Mouse (Mus musculus) lung, postnatal 4 days (tissue): ENCODE measurements around the gene Cdk2ap2.
A peak's percentile ranks its signal among the peaks of the same experiment; 100 is the strongest.
"Not testable (repeated sequence)": the region's sequence is repeated elsewhere in the genome, so short reads cannot be mapped to it uniquely, and the experiment has no call there.

Experiments
- DNase-seq, 2 experiments: peaks; one replicate each; pipeline ENCODE4 v3.0.0; 2021

The Cdk2ap2 gene

DNA sequence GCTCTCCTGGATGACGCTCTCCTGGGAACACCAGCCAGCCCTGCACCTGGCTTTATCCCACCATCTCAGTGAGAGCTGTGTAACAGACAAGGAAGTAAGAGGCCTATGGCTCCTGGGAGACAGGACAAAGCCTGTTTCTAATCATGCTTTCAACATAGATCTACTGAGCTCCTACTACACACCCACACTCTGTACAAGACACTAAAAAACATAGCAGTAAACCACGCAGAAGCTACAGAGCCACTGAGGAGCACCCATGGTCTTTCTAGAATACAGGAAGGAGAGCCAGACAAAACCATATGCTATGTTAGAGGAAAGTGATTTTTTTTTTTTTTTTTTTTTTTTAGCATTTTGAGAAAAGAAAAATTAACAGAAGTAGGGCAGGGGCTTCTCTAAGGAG, 21.4 kb downstream of the Cdk2ap2 start:
- DNase-seq, result no peak

DNA sequence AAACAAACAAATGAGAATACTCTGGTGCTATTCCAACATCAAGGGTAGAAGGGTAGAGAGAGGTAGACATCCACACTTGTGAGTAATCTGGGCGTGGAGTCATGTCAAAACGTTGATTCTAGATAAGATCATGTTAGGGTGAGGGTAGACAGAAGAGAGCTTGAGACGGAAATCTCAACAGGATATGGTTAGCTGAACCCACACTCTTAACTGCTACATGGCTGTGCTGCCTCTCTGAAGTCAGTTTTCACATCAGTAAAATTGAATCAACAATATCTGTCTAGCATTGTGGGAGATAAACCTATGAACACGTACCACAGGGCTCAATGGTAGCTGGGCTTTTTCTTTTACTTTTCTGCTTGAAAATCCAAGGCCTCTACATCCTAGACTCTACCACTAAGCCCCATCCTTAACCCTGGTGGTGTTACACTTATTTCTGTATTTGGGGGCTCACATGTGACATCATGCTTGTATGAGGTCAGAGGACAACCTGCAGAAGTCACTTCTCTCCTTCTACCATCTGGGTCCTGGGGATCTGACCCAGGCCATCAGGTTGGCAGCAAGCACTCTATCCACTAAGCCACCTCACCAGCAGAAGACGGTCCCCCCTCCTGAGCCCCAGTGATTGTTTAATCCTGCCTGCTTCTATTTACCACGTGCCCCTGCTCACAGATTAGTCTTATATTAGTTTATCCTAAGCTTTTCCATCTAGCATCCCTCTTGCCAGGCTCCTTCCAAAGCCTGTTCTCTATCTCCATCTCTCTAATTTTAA, 22.9 kb downstream of the Cdk2ap2 start:
- no peak for DNase-seq

- DNase-seq, result no peak
Observed at GRCm38 (mm10) chr19:4120496-4120895, 23.5 kb downstream of the Cdk2ap2 start.

DNA sequence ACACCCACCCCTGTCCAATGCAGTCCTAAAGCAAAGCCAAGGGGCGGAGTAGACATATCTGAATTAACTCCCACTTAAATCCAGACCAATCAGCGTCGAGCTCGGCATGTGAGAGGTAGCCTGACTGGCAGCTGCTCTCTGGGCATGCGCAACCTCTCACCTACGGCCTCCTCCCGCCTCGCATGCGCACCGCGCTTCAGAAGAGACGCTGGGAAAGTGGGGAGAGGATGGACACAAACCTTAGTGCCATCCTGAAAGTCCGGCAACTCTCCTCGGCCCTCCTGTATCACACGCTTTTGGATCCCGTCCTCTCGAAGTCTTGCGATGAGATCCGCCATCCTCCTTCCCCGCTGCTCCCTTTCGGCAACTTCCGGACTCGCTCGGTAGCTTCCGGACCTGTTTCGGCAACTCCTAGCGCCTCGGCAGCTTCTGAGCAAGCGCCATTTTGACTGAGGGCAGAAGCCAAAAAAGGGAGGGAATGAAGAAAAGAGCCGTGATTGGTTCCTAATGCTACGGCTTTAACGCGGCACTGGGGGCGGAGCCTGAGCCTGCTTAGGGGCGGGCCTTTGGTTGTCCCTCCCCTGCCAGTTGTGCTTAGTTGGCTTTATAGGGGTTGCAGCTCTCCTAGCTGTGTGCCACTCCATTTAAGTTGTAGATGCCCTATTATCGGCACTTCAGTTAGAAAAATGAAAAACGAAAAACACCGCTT, 24.3 kb downstream of the Cdk2ap2 start:
- peak; percentile 97 to 99 for DNase-seq

GRCm38 (mm10) chr19:4121896-4122295, 24.9 kb downstream of the Cdk2ap2 start:
- DNase-seq, result not testable (repeated sequence)

GRCm38 (mm10) chr19:4122411-4123370, 25.7 kb downstream of the Cdk2ap2 start:
- DNase-seq, result no peak

- DNase-seq, result no peak
Observed at GRCm38 (mm10) chr19:4124432-4124831, 27.4 kb downstream of the Cdk2ap2 start.

DNA sequence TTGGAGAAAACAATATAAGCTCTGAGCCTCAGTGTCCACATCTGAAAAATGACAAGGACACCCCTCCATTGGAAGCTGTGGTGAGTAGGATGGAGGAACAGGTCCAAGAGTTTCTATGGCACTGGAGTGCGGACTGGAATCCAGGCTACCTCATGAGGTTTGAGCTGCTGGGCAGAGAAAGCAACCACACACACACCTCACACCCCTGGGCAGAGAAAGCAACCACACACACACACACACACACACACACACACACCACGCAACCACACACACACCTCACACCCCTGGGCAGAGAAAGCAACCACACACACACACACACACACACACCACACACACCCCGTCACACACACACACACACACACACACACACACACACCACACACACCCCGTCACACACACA, 28.3 kb downstream of the Cdk2ap2 start:
- DNase-seq, result peak in 1 of 2 experiments; percentile 35

DNA sequence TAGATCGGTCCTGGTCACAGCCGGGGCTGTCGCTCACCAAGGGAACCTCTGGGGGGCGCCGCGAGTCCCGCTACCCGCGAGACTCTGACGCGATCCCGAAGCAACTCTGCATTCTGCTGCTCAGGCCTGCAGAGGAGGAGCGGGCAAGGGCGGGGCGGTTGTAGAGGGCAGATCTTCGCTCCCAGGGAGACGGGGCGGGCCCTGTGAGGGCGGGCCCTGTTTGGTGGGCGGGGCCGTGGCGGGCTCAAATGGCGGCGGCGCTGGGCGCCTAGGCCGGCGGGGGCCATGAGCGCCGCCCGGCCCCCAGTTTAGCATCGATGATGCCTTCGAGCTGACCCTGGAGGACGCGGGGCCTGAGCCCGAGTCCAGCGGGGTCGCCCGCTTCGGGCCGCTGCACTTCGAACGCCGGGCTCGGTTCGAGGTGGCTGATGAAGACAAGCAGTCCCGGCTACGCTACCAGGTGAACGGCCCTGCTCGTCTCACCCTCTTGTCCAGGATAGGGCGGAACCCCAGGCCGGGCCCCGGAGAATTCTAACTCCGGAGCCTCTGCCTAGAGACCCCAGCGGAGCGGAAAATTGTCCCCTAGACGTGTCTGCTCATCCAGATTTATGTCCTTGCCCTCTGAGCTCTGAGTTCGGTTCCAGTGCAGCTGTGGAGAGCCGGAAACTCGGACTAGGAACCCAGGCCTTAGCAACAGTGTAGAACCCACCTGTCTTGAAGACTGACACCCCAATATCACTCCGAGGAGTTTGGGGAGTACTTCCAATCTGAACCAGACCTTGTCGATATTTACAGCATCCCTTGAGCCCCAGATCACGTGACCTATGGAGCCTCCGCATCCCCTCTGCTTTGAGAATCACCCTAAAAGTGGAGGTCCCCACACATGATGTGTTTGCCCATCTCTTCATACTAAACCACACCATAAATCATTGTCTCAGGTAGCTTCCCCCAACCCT, 29.0 kb downstream of the Cdk2ap2 start, which contains the start of gene Aip:
Aip (minus strand) TSS at position 118 of the 956 bp plus-strand sequence.
- DNase-seq, result peak; percentile 99

DNA sequence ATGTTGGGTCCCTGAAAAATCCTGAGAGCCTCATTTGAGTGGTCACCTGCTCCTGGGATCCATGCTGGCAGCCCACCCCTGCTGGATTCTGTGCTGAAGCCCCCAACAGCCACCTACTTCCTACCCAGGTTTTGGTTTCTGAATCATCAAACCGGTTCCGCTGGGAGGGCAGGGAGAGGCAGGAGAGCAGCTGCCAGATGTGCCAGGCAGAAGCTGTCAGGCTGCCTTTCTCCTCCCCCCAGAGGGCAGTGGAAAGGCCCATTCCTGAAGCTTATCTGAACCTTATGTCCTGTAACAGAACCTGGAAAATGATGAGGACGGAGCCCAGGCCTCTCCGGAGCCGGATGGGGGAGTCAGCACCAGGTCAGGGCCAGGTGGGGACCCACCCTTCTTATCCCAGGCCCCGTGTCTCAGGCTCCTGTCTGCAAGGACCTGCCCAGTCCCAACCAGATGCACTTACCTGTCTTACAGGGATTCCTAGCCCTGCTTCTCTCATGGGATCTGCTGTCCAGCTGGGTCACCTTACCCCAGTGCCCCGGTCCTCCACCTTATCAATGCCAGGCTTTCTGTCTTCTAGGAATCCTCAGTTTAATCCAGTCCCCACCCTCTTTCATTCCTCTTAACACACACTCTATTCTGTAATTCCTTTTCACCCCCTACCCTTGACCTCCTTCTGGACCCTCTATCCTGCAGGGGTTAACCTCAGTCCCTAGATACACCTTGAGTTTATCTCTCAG, 29.9 kb downstream of the Cdk2ap2 start:
- no peak for DNase-seq

GRCm38 (mm10) chr19:4129462-4129861, 32.5 kb downstream of the Cdk2ap2 start:
- DNase-seq, result no peak

GRCm38 (mm10) chr19:4130106-4130505, 33.1 kb downstream of the Cdk2ap2 start:
- DNase-seq, result no peak

DNA sequence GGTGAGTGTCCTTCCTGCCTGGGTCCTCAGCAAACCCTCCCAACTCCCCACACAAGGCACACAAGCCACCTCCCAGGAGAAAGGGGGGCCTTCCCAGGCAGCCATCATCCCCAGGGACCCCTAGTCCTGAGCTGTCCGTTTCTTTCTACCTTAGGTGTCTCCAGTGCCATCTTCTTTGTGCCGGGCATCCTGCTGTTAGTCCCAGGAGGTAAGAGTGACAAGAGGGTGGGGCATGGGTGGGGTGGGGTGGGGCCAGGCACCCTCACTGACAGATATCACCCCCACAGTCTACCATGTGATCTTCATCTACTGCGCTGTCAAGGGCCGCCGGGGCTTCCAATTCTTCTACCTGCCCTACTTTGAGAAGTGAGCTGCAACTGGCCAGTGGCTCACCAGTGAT, 34.1 kb downstream of the Cdk2ap2 start:
- no peak for DNase-seq

DNA sequence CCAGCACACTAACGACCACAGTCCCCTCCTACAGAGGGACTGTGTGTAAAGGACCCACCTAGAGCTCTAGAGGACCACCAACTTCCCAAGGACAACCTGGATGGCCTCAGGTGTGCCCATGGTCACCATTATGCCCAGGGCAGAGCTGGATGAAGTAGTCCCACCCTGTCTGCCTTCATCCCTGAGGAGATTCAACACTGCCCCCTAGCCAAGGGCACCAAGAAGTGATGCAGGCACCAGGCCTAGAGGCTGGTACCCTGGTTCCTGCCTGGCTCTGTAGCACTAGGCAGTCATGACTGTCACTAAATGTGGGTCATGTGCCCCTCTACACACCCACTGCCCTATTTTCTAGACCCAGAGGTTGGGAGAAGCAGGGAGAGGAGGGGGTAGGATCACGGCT, 34.8 kb downstream of the Cdk2ap2 start:
- DNase-seq, result no peak

GRCm38 (mm10) chr19:4134354-4134753, 37.4 kb downstream of the Cdk2ap2 start:
- DNase-seq, result no peak

GRCm38 (mm10) chr19:4135229-4135962, 38.4 kb downstream of the Cdk2ap2 start:
- DNase-seq, result not testable (repeated sequence)

DNA sequence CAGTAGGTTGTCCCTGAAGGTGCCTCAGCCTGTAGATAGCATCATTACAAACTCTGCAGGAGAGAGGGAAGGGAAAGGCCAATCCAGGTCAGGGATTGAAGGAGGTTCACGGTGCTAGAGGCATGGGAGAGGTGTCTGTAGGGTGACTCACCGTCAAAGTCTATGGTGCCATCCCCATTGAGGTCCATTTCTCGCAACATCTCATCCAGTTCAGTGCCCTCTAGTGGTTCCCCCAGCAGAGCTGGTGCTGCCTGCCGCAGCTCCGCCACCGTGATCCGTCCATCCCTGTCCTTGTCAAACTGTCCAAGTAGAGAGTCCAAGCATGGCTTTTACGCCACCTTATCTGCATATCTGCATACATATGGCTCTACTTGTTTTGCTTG, 39.0 kb downstream of the Cdk2ap2 start:
- not testable (repeated sequence) for DNase-seq

DNA sequence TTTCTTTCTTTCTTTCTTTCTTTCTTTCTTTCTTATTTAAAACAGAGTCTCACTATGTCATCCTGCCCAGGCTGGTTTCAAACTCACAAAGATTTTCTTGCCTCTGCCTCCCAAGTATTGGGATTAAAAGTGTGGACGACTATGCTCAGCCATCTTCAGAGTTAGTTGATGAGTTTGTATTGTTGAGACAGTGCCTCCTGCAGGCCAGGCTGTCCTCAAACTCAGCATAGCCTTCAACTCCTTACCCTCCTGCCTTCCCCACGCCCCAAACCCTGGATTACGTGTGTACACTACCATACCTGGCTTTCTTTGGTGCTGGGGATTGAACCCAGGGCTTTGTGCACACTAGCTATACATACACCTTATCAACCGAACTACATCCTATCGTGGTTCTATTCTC, 39.5 kb downstream of the Cdk2ap2 start:
- no peak for DNase-seq

GRCm38 (mm10) chr19:4137913-4138312, 40.9 kb downstream of the Cdk2ap2 start:
- DNase-seq, result no peak

GRCm38 (mm10) chr19:4139446-4139845, 42.5 kb downstream of the Cdk2ap2 start, which contains the start of gene Gpr152:
Gpr152 (plus strand) TSS chr19:4139787.
- DNase-seq, result no peak
